Comparison of ENCODE assay signal across 15 mouse cellular contexts in genomic region chr5:142071322-142071721, GRCm38 (mm10).
"Had no signal": no experiment of that assay in that cellular context is flagged by ENCODE, and none has a peak within 500 bp of the region (broad histone marks: within the 10 kb centered on the region; RNA-seq: fewer than 3 reads in every experiment).

No protein-coding gene starts in this region.

- H3K4me1 ChIP-seq: liver, embryonic 12.5 days had no signal

- H3K4me3 ChIP-seq: limb, embryonic 10.5 days; liver, embryonic 12.5 days; midbrain, embryonic 10.5 days; myocyte; neural tube, embryonic 15.5 days had no signal

- DNase-seq: kidney, postnatal 36 days; layer of hippocampus, adult 9-11 months; lung, embryonic 14.5 days; lung, postnatal 10 days; lung, postnatal 4 days; midbrain, embryonic 14.5 days; right cerebral cortex, adult 18-20 months; right cerebral cortex, postnatal 25 days; thymus, postnatal 4 days had no signal

- H3K27ac ChIP-seq: kidney, postnatal 0 days; limb, embryonic 10.5 days; liver, embryonic 12.5 days; midbrain, embryonic 10.5 days; neural tube, embryonic 15.5 days had no signal

- H3K27me3 ChIP-seq: liver, embryonic 12.5 days; neural tube, embryonic 15.5 days had no signal
